Mouse (Mus musculus) cerebellum, adult (tissue): ENCODE measurements at regions not wholly inside any gene's neighbourhood (a gene's known extent, or its start where the extent isn't known, plus 50 kb on each side); places are given as distances from the start of the nearest gene placed in this dataset.

Source experiments
- ATAC-seq: cut with Nextera tagmentation; 2 replicates; pipeline ENCODE4 v1.9.2; 2017; ENCODE audit warnings: mild to moderate bottlenecking, moderate library complexity, mixed read lengths; ENCODE audit not compliant: insufficient number of reproducible peaks, low FRiP score, low TSS enrichment

GRCm38 (mm10) chr1:76793438-76793837 lies 721.5 kb downstream of the Epha4 start:
- ATAC-seq: no peak

- ATAC-seq: no peak
These were observed 695.0 kb downstream of the Epha4 start for GRCm38 (mm10) chr1:76819906-76820305.

GRCm38 (mm10) chr1:76821610-76822009 lies 693.3 kb downstream of the Epha4 start:
- ATAC-seq: no peak

- ATAC-seq: no peak
These were observed 685.2 kb downstream of the Epha4 start for GRCm38 (mm10) chr1:76829690-76830089.

GRCm38 (mm10) chr1:76832311-76832710 lies 682.6 kb downstream of the Epha4 start:
- no peak for ATAC-seq

GRCm38 (mm10) chr1:76835028-76835683 lies 679.7 kb downstream of the Epha4 start:
- ATAC-seq: no peak

GRCm38 (mm10) chr1:76849346-76849745 lies 665.5 kb downstream of the Epha4 start:
- no peak for ATAC-seq

GRCm38 (mm10) chr1:76866304-76866968 lies 648.5 kb downstream of the Epha4 start:
- ATAC-seq: peak; percentile 84

- ATAC-seq: no peak
These were observed 641.7 kb downstream of the Epha4 start for GRCm38 (mm10) chr1:76873207-76873606.

GRCm38 (mm10) chr1:76880111-76880782 lies 634.6 kb downstream of the Epha4 start:
- ATAC-seq: no peak

- no peak for ATAC-seq
These were observed 634.1 kb downstream of the Epha4 start for GRCm38 (mm10) chr1:76880783-76881145.

- ATAC-seq: no peak
These were observed 618.6 kb downstream of the Epha4 start for GRCm38 (mm10) chr1:76896152-76896864.

- ATAC-seq: no peak
These were observed 617.5 kb downstream of the Epha4 start for GRCm38 (mm10) chr1:76897431-76897830.

- no peak for ATAC-seq
These were observed 603.4 kb downstream of the Epha4 start for GRCm38 (mm10) chr1:76911472-76911871.

- no peak for ATAC-seq
These were observed 595.3 kb downstream of the Epha4 start for GRCm38 (mm10) chr1:76919541-76919940.

GRCm38 (mm10) chr1:76920634-76921033 lies 594.3 kb downstream of the Epha4 start:
- ATAC-seq: no peak

- ATAC-seq: no peak
These were observed 587.8 kb downstream of the Epha4 start for GRCm38 (mm10) chr1:76927041-76927440.

GRCm38 (mm10) chr1:76928035-76928434 lies 586.9 kb downstream of the Epha4 start:
- ATAC-seq: no peak

GRCm38 (mm10) chr1:76933460-76933859 lies 581.4 kb downstream of the Epha4 start:
- ATAC-seq: no peak

- ATAC-seq: no peak
These were observed 572.2 kb downstream of the Epha4 start for GRCm38 (mm10) chr1:76942730-76943129.

- ATAC-seq: no peak
These were observed 570.8 kb downstream of the Epha4 start for GRCm38 (mm10) chr1:76944046-76944445.
